Mouse (Mus musculus) bone marrow macrophage, adult 2 months (primary cell): Measurements from ENCODE around the gene Snx5. TPM values are rescaled to one million over a fixed set of nuclear protein-coding genes. Genes with fewer than 3 reads are reported as not detected.

Experiments
- H3K27ac ChIP-seq: 2 replicates; pipeline ENCODE4 v1.5.1; 2012; ENCODE audit warnings: low read depth, low read length; ENCODE audit not compliant: insufficient read depth
- H3K4me1 ChIP-seq: 2 replicates; pipeline ENCODE4 v1.6.1; 2012; ENCODE audit warnings: low read length; ENCODE audit not compliant: control insufficient read depth, insufficient read depth
- H3K4me3 ChIP-seq: 2 replicates; pipeline ENCODE4 v1.5.1; 2012; ENCODE audit warnings: mild to moderate bottlenecking, low read length, moderate library complexity; ENCODE audit not compliant: insufficient read depth
- CTCF ChIP-seq: IDR thresholded peaks from 2 replicates; pipeline ENCODE4 v1.5.1; 2012; ENCODE audit warnings: low read depth, mild to moderate bottlenecking, low read length, moderate library complexity
- POLR2A ChIP-seq: IDR thresholded peaks from 2 replicates; pipeline ENCODE4 v1.6.1; 2012; ENCODE audit warnings: mild to moderate bottlenecking, low read depth, low read length, borderline replicate concordance
- polyA plus RNA-seq: library from polyadenylated mRNA; stranded (reverse); fragments of >200 nt; gene quantifications from 2 replicates; pipeline ENCODE4 v1.2.4, GENCODE M21; 2012; ENCODE audit not compliant: missing spikeins, insufficient read depth, insufficient read length

Gene Snx5
- polyA plus RNA-seq, 1 experiment, result 867 TPM

GRCm38 (mm10) chr2:144291600-144292305 lies 21.0 kb upstream of the Snx5 start:
- Histone ChIP-seq H3K4me1 (peaks cover 32% of the 10 kb centered on the region), H3K27ac (no peak overlapping the region), H3K4me3 (no peak overlapping the region)
- TF ChIP-seq CTCF, result no peak
- TF ChIP-seq POLR2A, result no peak

- TF ChIP-seq CTCF (no peak), POLR2A (no peak)
- peaks cover 32% of the 10 kb centered on the region for H3K4me1 ChIP-seq
- peak overlapping the region; percentile 79 for H3K27ac ChIP-seq
- no peak overlapping the region for H3K4me3 ChIP-seq
These were observed 19.6 kb upstream of the Snx5 start for GRCm38 (mm10) chr2:144290321-144290720.

- TF ChIP-seq POLR2A (no peak), CTCF (no peak)
- Histone ChIP-seq H3K4me3 (no peak overlapping the region), H3K27ac (no peak overlapping the region), H3K4me1 (peaks cover 18% of the 10 kb centered on the region)
These were observed 10.7 kb upstream of the Snx5 start for GRCm38 (mm10) chr2:144281417-144281816.

GRCm38 (mm10) chr2:144280568-144280967 lies 9.9 kb upstream of the Snx5 start:
- H3K4me3 ChIP-seq, result no peak overlapping the region
- H3K4me1 ChIP-seq, result peaks cover 19% of the 10 kb centered on the region
- H3K27ac ChIP-seq, result peak overlapping the region; percentile 44; the same call in 1 of the 2 replicates
- TF ChIP-seq POLR2A, result no peak
- TF ChIP-seq CTCF, result no peak

- H3K27ac ChIP-seq, result peak overlapping the region; percentile 66
These were observed 9.0 kb upstream of the Snx5 start for GRCm38 (mm10) chr2:144279742-144280141.

GRCm38 (mm10) chr2:144276885-144277284 lies 6.2 kb upstream of the Snx5 start:
- H3K4me3 ChIP-seq, result no peak overlapping the region
- peaks cover 38% of the 10 kb centered on the region for H3K4me1 ChIP-seq
- no peak for TF ChIP-seq POLR2A
- no peak for TF ChIP-seq CTCF
- no peak overlapping the region for H3K27ac ChIP-seq

More at GRCm38 (mm10) chr2:144279742-144280141, 9.0 kb upstream of the Snx5 start:
- TF ChIP-seq CTCF (no peak), POLR2A (no peak)
- Histone ChIP-seq H3K4me1 (peaks cover 25% of the 10 kb centered on the region), H3K4me3 (no peak overlapping the region)

GRCm38 (mm10) chr2:144274741-144275140 lies 4.0 kb upstream of the Snx5 start:
- Histone ChIP-seq H3K4me1 (peaks cover 29% of the 10 kb centered on the region), H3K27ac (peak overlapping the region; percentile 61), H3K4me3 (peak overlapping the region; percentile 15; the same call in 1 of the 2 replicates)
- TF ChIP-seq CTCF, result no peak
- TF ChIP-seq POLR2A, result no peak

- peaks cover 22% of the 10 kb centered on the region for H3K4me1 ChIP-seq
- H3K4me3 ChIP-seq, result no peak overlapping the region
- H3K27ac ChIP-seq, result no peak overlapping the region
- TF ChIP-seq CTCF (no peak), POLR2A (no peak)
These were observed 1.4 kb upstream of the Snx5 start for GRCm38 (mm10) chr2:144272088-144272487.

- TF ChIP-seq CTCF, result no peak
- no peak for TF ChIP-seq POLR2A
- peaks cover 19% of the 10 kb centered on the region for H3K4me1 ChIP-seq
- H3K4me3 ChIP-seq, result peak overlapping the region; percentile 87
- H3K27ac ChIP-seq, result peak overlapping the region; percentile 94
These were observed 829 bp downstream of the Snx5 start for GRCm38 (mm10) chr2:144269679-144270475.

GRCm38 (mm10) chr2:144269306-144269650 lies 1.4 kb downstream of the Snx5 start:
- TF ChIP-seq POLR2A, result no peak
- H3K4me1 ChIP-seq, result peaks cover 17% of the 10 kb centered on the region
- H3K27ac ChIP-seq, result peak overlapping the region; percentile 94
- H3K4me3 ChIP-seq, result peak overlapping the region; percentile 87
